Mouse (Mus musculus) embryonic fibroblast, embryonic 13.5 days (primary cell): Measurements from ENCODE around the gene Arl8b.

Experiments
- CTCF ChIP-seq: IDR thresholded peaks from 2 replicates; pipeline ENCODE4 v1.5.1; 2011; ENCODE audit warnings: mild to moderate bottlenecking, control low read depth, low read length, moderate library complexity, borderline replicate concordance; ENCODE audit not compliant: insufficient read depth
- POLR2A ChIP-seq: IDR thresholded peaks from 2 replicates; pipeline ENCODE4 v1.6.1; 2011; ENCODE audit warnings: low read depth, mild to moderate bottlenecking, control low read depth, low read length, moderate library complexity

DNA sequence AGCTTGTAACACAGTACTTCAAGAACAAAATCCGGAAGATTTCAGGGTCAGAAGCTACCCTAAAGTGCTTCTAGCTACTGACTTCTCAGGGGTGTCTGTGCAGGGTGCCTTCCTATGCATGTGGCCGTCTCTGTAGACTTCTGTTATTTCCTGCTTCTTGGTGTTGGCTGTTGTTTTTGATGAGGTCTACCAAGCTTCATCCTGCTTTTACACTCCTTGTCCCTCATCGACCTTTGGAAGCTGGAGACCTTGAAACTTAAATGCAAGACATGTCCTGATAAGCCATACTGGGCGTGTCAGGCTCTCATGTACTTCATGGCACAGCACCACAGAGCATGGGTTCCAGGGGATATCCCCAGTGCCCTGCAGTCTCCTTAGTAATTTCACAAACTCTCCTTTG, 55.1 kb downstream of the Arl8b start:
- no peak for TF ChIP-seq POLR2A
- TF ChIP-seq CTCF = no peak
